ENCODE assay signal across 8 mouse cellular contexts in genomic region chr9:48495548-48495932, GRCm38 (mm10). TPM values are rescaled to one million over a fixed set of nuclear protein-coding genes. Genes with fewer than 3 reads are reported as not detected.
DNase-seq lines count a peak whose midpoint lies in the region; ATAC-seq and TF ChIP-seq lines count a peak whose summit lies in the region.

No protein-coding gene starts in this region.

- peak overlapping the region; percentile 94 for H3K27ac ChIP-seq in layer of hippocampus, adult 2 months
- H3K27ac ChIP-seq in hindbrain, embryonic 14.5 days = peak overlapping the region; percentile 94
- H3K27ac ChIP-seq in midbrain, embryonic 11.5 days (ENCODE audit: low read depth, low read length) = peak overlapping the region; percentile 75

- H3K4me1 ChIP-seq in hindbrain, embryonic 14.5 days (replicated peaks; ENCODE audit: control insufficient read depth, insufficient read depth, low read length) = peaks cover 24% of the 10 kb centered on the region
- H3K4me1 ChIP-seq in midbrain, embryonic 11.5 days (ENCODE audit: control insufficient read depth, insufficient read depth, low read length) = peaks cover 13% of the 10 kb centered on the region

- peak; percentile 58 for ATAC-seq in common myeloid progenitor, adult 5-6 weeks (replicated peaks; ENCODE audit: low read depth, poor library complexity, severe bottlenecking)
- peak; percentile 71 for ATAC-seq in hindbrain, embryonic 14.5 days (ENCODE audit: low FRiP score)
- peak; percentile 75 for ATAC-seq in midbrain, embryonic 11.5 days (ENCODE audit: low FRiP score)

- TF ChIP-seq CTCF in layer of hippocampus, adult 2 months (conservative IDR thresholded peaks at IDR 0.05) = no peak

- intact Hi-C loops in left cerebral cortex, postnatal 10 days (cut with DNase I) = no loop called here

- H3K9me3 ChIP-seq in hindbrain, embryonic 14.5 days (ENCODE audit: control insufficient read depth, low read length) = no peaks in the 10 kb centered on the region
- H3K9me3 ChIP-seq in midbrain, embryonic 11.5 days (ENCODE audit: control insufficient read depth, low read length) = no peaks in the 10 kb centered on the region

- DNase-seq in layer of hippocampus, adult 2 months (ENCODE audit: low spot score in 2 of 2) = no peak
- DNase-seq in layer of hippocampus, adult 9-11 months = no peak
- DNase-seq in hindbrain, embryonic 14.5 days (ENCODE audit: low spot score) = peak; percentile 50
- DNase-seq in midbrain, embryonic 11.5 days (ENCODE audit: low spot score, missing footprints) = no peak
- DNase-seq in yolk sac, embryonic 10.5 days (ENCODE audit: low spot score) = no peak
- no peak for DNase-seq in left cerebral cortex, postnatal 10 days (ENCODE audit: extremely low spot score in 1 of 2, low spot score in 2 of 2)
- DNase-seq in thymus, adult 18-20 months = no peak

- H3K27me3 ChIP-seq in hindbrain, embryonic 14.5 days (ENCODE audit: control insufficient read depth, insufficient read depth, low read length) = no peaks in the 10 kb centered on the region
- no peaks in the 10 kb centered on the region for H3K27me3 ChIP-seq in midbrain, embryonic 11.5 days (ENCODE audit: control insufficient read depth, insufficient read depth, low read length)

- peak overlapping the region; percentile 72 for H3K4me3 ChIP-seq in layer of hippocampus, adult 2 months
- peak overlapping the region; percentile 95 for H3K4me3 ChIP-seq in hindbrain, embryonic 14.5 days (replicated peaks; ENCODE audit: low read length)
- H3K4me3 ChIP-seq in midbrain, embryonic 11.5 days (ENCODE audit: low read depth, low read length) = peak overlapping the region; percentile 87

- peaks cover 27% of the 10 kb centered on the region for H3K36me3 ChIP-seq in hindbrain, embryonic 14.5 days (replicated peaks; ENCODE audit: control insufficient read depth, insufficient read depth)
- peaks cover 12% of the 10 kb centered on the region for H3K36me3 ChIP-seq in midbrain, embryonic 11.5 days (ENCODE audit: control insufficient read depth, insufficient read depth, low read length)

- peak overlapping the region; percentile 95 for H3K9ac ChIP-seq in hindbrain, embryonic 14.5 days
- H3K9ac ChIP-seq in midbrain, embryonic 11.5 days (ENCODE audit: low read length) = peak overlapping the region; percentile 91

- H3K4me2 ChIP-seq in hindbrain, embryonic 14.5 days (replicated peaks) = peak overlapping the region; percentile 73
- H3K4me2 ChIP-seq in midbrain, embryonic 11.5 days = peak overlapping the region; percentile 81

- WGBS in hindbrain, embryonic 14.5 days = 3% methylated on average over 34 of the region's 34 CpGs
- WGBS in midbrain, embryonic 11.5 days = 4% methylated on average over 34 of the region's 34 CpGs

RNA-seq across cellular contexts. Expression of gene Gm5617, which starts 0.3 kb away (rescaled TPM):
- 10 to 100 TPM; 10.2 to 13.7 TPM for total RNA-seq in layer of hippocampus, adult 2 months (2021)
- total RNA-seq in common myeloid progenitor, adult 5-6 weeks (2017) = 6.5 and 14.3 TPM in 2 replicates
- 19.1 and 28.4 TPM in 2 replicates for polyA plus RNA-seq in hindbrain, embryonic 14.5 days (2014; fragmentation: Nextera tagmentation; extraction: Ambion mirVana)
- 40.1 and 40.6 TPM in 2 replicates for polyA plus RNA-seq in midbrain, embryonic 11.5 days (2014; fragmentation: Nextera tagmentation; extraction: Ambion mirVana)
- total RNA-seq in left cerebral cortex, postnatal 10 days (2021) = 1 to 10 TPM; 9.3 to 9.7 TPM

RNA-seq across cellular contexts. Expression of gene Rbm7, which starts 0.4 kb away (rescaled TPM):
- 10 to 100 TPM; 38.4 to 39.6 TPM for total RNA-seq in layer of hippocampus, adult 2 months (2021)
- total RNA-seq in common myeloid progenitor, adult 5-6 weeks (2017) = 84.4 and 91.8 TPM in 2 replicates
- polyA plus RNA-seq in hindbrain, embryonic 14.5 days (2014; fragmentation: Nextera tagmentation; extraction: Ambion mirVana) = 78.8 and 80.7 TPM in 2 replicates
- 123 and 126 TPM in 2 replicates for polyA plus RNA-seq in midbrain, embryonic 11.5 days (2014; fragmentation: Nextera tagmentation; extraction: Ambion mirVana)
- total RNA-seq in left cerebral cortex, postnatal 10 days (2021) = 10 to 100 TPM; 35.1 to 36.6 TPM

RNA-seq across cellular contexts. Expression of gene Rexo2, which starts 15.1 kb away (rescaled TPM):
- total RNA-seq in layer of hippocampus, adult 2 months (2021) = 10 to 100 TPM; 94.1 to 94.4 TPM
- total RNA-seq in common myeloid progenitor, adult 5-6 weeks (2017) = 164 and 190 TPM in 2 replicates
- polyA plus RNA-seq in hindbrain, embryonic 14.5 days (2014; fragmentation: Nextera tagmentation; extraction: Ambion mirVana) = 83.7 and 98.8 TPM in 2 replicates
- polyA plus RNA-seq in midbrain, embryonic 11.5 days (2014; fragmentation: Nextera tagmentation; extraction: Ambion mirVana) = 72.0 and 79.6 TPM in 2 replicates
- total RNA-seq in left cerebral cortex, postnatal 10 days (2021) = 100 to 1,000 TPM; 102 to 109 TPM
